Mouse (Mus musculus) frontal cortex, postnatal 10 days (tissue): ENCODE measurements around the gene Morn2.
"Not testable (repeated sequence)": the region's sequence is repeated elsewhere in the genome, so short reads cannot be mapped to it uniquely, and the experiment has no call there.

ENCODE experiments used
- DNase-seq, 2 experiments: peaks; one replicate each; pipeline ENCODE4 v3.0.0; 2022; ENCODE audit warnings: low spot score in 2 of 2, mixed read lengths in 1 of 2

Morn2 gene

DNA sequence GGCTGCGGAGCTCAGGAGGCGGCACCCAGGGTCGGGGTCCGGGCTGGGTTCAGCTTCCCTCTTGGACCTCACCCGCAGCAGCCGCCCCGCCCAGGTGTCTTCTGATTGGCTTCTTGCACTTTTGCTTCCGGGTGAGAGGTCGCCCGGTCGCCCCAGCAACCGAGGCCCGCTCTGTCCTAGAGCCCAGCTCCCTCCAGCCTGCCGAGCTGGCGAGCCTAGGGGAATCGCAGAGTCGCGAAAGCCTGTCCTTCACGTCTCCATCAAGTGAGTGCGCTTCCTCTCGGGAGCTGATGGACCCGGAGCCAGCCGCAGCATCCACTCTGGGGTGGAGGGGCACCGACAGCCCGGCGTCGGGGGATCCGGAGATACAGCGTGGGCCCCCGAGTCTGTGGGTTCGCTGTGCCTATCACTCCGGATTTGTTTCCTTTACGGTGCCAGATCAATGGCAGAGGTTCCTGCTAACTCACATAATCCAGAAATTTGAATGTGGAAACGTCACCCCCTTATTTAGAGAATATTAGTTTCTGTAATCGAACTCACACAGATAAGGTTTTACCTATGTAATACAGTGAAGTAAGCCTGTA is at the start of gene Morn2, which contains the start of gene Dhx57:
Gene Morn2, plus strand, starts transcription at position 130 of the 584 bp plus-strand sequence.
Gene Dhx57, minus strand, starts transcription at position 403 of the 584 bp plus-strand sequence.
- peak; percentile 95 to 97 for DNase-seq

DNA sequence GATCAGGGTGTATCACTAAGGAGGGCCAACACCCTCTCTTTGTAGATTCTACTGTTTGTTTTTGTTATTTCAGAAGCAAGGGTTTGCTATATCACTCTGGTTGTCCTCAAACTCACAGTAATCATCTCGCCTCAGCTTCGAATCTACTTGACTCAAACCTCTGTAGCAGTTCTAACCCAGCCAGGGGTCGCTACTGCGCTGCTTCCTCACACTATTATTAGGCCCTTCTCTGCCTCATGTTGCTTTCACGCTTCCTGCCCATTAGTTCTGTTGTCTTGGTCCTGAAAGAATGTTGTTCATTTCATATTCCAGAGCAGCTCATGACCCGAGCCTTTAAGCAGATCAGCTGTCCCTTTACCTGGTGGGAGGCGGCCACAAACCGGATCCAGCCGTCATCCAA is 48.4 kb upstream of the Morn2 start:
- no peak for DNase-seq

- DNase-seq, result no peak
These were observed 46.9 kb upstream of the Morn2 start for GRCm38 (mm10) chr17:80243116-80243515.

DNA sequence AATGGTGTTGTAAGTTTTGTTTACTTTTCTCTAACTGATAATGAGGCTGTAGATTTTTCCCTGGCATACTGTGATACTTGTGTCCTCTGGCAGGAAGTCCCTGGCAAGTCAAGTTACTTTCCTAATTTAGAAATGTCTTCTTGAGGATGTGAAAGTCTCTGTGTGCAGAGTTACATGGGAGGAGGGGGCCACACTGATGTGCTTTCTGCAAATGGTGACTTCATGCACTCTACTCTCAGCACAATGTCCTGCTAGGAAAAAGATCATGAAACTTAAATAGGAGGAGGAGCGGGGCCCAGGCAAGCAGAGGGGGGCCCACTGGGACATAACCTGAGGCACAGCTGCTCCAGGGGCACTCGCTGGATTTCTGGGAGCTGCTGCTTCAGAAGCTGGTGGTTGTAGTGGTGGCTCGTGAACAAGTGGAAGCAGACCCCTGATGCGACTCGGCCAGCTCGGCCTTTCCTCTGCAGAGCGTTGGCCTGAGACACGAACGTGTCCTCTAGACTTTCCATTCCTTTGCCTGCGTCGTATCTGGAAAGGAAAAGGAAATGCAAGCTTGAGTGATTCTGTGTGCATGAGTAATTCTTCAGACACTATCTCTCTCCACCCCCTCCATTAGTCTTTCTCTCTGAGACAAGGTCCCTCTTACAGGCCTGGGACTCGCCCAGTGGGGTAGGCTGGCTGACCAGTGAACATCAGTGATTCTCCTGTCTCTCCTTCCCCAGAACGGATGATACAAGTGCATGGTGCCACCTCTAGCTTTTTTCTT is 37.1 kb upstream of the Morn2 start:
- no peak for DNase-seq

GRCm38 (mm10) chr17:80254421-80254820 is 35.6 kb upstream of the Morn2 start:
- no peak for DNase-seq

DNA sequence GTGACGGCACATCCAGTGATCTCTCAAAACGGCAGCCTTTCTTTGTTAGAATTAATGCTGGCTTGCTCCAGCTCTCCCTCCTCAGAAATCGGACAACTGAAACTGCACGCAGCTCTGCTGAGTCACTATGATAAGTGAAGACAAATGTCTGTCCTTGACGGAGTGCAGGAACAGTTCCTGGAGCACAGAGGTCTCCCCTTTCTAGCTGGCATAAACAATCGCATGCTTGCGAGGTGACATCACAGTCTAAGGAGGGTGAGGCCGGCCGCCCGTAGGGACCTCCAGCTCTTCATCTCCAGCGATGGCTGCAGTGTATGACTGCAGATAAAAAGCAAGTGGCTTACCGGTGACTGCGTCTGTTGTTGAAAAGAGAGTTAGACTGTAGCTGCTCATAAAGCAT is 34.8 kb upstream of the Morn2 start:
- no peak for DNase-seq

- no peak for DNase-seq
These were observed 22.9 kb upstream of the Morn2 start for GRCm38 (mm10) chr17:80267065-80267464.

GRCm38 (mm10) chr17:80268151-80268550 is 21.9 kb upstream of the Morn2 start:
- DNase-seq, result no peak

DNA sequence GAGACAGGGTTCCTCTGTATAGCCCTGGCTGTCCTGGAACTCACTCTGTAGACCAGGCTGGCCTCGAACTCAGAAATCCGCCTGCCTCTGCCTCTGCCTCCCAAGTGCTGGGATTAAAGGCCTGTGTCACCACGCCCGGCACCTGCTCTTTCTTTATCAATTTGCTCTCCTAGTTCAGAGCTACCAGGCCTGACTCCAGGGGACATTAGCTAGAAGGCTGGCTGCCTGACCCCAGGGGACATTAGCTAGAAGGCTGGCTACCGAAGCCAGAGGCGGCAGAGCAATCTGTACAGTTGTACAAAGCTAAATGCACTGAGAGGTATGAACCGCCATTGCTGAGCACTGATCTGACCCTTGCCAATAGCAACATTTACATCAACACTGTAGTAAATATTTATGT is 19.4 kb upstream of the Morn2 start:
- DNase-seq, result not testable (repeated sequence)

DNA sequence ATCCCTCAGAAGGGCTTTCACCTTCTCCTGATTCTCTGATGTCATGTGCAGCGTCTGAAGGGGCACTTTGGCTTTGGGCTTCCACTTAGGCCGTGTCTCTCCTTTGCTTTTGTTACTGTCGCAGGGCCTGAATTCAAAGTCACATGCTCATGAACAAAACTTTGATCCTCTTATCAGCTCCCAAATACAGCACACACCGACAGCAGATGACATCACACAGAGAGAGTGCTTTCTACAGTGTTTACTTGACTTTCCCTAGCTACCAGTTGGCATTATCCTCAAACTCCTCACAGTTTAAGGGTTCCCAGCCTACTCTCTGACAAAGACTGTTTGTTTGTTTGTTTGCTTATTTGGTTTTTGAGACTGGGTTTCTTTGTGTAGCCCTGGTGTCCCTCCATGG is 11.7 kb upstream of the Morn2 start:
- no peak for DNase-seq

DNA sequence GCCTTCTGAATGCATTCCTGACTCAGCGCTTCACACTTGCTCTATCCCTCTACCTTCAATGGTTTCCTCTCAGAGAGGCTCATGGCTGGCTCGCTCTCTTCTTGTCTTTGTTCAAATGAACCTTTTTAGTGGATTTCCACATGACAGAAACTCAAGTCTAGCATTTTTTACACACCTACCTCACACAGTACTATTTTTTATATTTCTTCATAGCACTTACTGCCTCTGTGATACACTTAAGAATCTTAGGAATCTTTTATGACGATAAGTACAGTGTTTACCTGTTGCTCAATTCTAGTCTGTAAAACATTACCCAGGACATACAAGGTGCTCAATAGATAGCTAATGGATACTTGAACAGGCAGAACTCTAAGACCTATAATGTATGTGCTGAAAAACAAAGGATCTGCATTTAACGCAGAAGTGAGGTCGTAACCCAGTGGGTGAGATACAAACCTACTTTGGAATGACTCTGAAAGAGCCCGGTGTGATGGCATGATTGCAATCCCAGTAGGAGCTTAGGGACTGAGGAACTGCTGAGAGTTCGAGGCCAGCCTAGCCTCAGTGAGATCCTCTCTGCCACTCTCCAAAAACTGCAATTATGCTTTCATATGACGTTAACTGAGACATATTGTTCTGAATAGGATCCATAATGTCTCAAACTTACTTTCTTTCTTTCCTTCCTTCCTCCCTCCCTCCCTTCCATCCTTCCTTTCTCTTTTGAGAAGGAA is 10.5 kb upstream of the Morn2 start:
- DNase-seq, result no peak

DNA sequence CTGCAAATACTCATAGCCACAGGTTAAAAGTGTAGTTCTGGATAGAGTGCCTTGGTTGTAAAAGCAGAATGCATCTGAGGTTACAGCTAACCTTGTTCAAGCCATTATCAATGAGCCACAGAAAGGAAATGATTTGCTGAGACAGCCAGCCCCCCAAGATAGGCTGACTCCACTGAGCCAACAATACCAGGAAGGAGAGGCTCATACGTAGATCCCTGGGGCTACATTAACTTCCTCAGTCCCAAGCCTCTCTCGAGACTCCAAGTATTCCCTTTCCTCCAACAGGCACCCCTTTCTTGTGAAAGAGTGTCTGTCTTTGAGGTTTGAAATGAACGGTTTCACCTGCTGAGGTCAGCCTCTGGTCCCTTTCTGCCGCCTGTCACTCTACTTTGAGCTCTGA is 5.6 kb upstream of the Morn2 start:
- DNase-seq, result no peak

DNA sequence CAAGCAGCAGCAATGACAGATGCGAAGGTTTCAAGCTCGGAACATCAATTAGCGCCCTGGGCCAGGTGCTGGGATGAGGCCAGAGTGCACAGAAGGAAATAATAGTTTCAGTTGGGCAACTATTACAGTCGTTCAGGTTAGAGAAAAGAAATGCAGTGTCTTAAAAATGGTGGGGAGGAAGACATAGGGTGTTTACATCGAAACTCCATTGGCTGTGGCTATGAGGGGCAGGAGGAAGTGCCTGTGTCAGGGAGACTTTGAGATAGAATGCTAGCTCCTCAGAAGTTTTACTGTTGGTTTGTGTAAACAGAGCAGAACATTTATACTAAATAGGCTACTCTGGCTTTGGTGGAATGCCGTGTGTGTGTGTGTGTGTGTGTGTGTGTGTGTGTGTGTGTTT is 2.0 kb upstream of the Morn2 start:
- no peak for DNase-seq

DNA sequence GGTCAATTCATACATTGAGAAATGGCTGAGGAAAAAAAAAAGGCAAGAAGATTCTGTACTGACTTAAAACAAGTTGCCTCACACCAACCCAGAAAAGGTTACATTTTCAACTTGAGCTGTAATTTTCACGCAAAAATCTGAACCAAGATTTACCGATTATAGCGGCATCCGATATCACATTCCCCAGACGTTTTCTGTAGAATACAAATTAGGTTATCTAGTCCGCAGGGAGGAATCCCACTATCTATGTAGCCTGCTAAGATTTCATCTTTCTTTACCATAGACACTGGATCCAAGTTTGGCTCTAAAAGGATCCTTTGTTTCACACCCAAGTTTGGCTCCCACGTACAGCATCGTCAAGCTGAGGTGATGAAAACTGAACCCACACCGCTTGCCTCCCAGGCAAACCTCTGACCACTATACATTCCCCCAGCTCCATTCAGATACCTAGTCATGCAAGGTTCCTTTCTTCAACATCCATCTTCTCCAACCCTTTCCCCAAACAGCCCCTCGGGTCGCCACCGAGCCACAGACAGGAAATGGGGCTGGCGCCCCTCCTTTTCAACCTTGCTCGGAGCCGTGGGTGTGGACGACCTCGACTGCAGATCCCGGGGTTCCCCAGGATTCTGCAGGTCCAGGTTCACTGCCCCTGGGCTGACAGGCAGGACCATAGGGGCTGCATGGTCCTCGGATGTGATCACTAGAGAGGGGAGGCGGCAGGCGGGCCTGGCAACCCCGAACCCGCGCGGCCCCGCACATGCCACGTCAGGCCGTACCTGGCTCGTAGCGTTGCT is 526 bp upstream of the Morn2 start:
- DNase-seq, result no peak

GRCm38 (mm10) chr17:80291148-80291547 is 1.1 kb downstream of the Morn2 start:
- DNase-seq, result peak in 1 of 2 experiments; percentile 27

DNA sequence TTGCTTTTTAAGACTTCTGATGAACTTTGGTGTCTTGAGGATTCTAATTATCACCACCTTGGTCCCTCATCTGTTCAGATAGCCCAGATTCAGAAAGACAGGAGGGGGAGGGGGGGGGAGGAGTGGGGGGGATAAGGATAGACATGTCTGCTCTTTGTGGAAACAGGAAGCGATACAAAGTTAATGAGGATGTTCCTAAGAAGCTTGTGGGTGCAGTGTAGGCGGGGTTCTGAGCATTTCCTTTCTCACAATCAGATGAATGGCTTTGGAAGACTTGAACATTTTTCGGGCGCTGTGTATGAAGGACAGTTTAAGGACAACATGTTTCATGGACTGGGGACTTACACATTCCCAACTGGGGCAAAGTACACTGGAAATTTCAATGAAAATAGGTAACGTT is 5.3 kb downstream of the Morn2 start:
- DNase-seq, result no peak

DNA sequence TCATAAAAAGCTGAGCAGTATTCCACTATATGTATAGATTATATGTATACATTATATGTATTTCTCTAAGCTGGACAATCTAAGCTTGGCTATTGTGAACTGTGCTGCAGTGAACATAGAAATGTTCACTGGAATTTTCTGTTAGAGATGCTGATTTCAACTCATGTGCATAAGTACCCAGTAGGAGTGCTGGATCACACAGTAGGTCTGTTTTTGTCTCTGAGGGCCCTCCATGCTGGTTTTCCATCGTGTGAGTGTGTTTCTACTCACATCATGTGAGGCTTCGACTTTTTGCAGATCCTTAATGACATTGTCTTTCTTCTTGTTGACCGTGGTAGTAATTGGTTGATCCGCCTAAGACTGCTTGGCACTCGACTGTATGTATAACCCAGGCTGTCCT is 8.8 kb downstream of the Morn2 start:
- no peak for DNase-seq

- no peak for DNase-seq
These were observed 17.2 kb downstream of the Morn2 start, which contains the start of gene Arhgef33 for GRCm38 (mm10) chr17:80307251-80307650. Arhgef33 (plus strand) TSS chr17:80307407.

GRCm38 (mm10) chr17:80311761-80312160 is 21.8 kb downstream of the Morn2 start:
- no peak for DNase-seq

GRCm38 (mm10) chr17:80312405-80312804 is 22.4 kb downstream of the Morn2 start:
- no peak for DNase-seq

DNA sequence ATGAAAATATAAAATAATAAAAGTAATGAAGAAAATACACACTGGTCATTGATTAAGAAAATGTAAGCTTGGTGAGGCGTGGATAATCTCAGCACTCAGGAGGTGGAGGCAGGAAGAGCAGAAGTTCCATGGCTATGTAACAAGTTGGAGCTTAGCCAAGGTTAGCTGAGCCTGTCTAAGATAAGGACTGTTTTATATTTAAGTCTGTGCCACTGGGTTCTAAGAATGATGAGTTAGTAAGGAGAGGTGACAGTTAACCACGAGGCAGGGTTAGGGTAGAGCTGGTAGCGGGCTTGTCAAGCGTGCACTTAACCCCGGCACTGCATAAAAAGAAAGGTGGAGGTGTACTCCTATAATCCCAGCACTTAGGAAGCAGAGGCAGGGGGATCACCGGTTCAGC is 32.2 kb downstream of the Morn2 start:
- no peak for DNase-seq

DNA sequence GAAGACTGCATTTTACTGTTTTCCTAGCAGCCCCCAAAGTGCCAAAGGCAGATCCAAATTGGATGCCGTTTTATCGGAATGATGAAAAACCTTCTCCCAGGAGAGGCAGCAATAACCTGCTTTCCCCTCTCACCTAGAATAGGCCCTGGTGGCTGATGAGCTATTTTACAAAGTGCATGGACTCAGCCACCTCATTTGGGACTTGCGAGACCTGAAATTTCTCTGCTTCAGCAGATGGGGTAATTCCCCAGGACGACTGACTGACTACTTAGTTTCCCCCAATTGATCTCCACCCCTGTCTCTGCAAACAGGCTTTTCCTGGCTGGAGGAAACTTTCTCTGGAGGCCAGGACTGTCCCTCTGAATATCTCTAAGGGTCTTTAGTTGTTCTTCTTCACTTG is 33.0 kb downstream of the Morn2 start:
- no peak for DNase-seq
